Mouse (Mus musculus) right cerebral cortex, adult 18-20 months (tissue): ENCODE data around the gene P4hb.
A peak's percentile ranks its signal among the peaks of the same experiment; 100 is the strongest.
"Not testable (repeated sequence)": the region's sequence is repeated elsewhere in the genome, so short reads cannot be mapped to it uniquely, and the experiment has no call there.

ENCODE experiments used
- DNase-seq: peaks from one replicate; pipeline ENCODE4 v3.0.0; 2022; ENCODE audit warnings: mixed read lengths

The P4hb gene

DNA sequence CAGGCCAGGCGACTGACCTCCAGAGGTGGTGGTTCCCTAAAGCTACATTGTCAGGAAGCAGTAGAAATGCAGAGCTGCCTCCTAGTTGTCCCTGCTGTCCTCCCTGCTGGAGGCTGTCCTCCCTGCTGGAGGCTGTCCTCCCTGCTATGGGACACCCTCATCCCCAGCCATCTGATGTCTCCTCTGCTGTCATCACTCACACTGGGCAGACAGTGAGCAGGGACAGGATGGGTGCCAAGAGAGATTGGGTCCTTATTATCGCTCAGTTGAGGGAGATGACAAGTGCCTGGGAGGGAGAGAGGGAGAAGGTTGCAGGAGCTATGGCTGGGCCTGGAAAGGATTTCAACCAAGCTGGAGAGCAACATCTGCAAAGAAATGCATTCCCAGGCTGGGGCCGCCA is 37.9 kb downstream of the P4hb start:
- no peak for DNase-seq

DNA sequence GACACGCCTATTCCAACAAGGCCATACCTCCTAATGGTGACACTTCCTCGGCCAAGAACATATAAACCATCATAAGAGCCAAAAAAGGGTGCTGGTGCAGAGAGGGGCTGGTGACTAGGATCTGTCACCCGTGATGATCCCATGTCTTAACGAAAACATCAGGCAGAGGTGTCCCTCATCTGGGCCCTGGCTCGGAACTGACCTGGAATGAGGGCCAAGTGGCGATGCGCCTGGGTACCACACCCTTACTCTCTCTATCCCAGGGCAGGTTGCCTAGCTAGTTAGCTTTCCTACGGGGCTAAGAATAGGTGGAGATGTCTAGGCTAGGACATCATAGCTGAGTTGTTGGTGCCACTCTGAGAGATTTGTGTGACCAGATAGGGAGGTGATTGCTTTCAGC is 39.0 kb downstream of the P4hb start:
- DNase-seq = no peak

DNA sequence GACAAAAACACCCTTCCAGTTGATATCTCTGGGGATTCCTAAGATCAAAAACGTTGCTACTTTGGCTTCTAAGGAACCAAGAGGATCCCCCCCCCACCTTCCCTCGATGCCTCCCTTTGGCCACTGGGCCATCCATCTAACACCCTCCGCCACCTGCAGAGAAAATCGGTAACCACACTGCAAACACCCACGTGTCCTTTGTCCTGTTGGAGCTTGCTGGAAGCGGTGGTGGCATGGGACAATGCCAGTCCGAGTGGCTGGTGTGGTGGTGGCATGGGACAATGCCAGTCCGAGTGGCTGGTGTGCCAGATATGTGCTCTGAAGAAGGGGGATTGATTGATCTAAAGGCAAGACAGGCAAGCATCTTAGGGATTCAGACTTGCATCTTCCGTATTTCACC is 41.4 kb downstream of the P4hb start:
- no peak for DNase-seq

DNA sequence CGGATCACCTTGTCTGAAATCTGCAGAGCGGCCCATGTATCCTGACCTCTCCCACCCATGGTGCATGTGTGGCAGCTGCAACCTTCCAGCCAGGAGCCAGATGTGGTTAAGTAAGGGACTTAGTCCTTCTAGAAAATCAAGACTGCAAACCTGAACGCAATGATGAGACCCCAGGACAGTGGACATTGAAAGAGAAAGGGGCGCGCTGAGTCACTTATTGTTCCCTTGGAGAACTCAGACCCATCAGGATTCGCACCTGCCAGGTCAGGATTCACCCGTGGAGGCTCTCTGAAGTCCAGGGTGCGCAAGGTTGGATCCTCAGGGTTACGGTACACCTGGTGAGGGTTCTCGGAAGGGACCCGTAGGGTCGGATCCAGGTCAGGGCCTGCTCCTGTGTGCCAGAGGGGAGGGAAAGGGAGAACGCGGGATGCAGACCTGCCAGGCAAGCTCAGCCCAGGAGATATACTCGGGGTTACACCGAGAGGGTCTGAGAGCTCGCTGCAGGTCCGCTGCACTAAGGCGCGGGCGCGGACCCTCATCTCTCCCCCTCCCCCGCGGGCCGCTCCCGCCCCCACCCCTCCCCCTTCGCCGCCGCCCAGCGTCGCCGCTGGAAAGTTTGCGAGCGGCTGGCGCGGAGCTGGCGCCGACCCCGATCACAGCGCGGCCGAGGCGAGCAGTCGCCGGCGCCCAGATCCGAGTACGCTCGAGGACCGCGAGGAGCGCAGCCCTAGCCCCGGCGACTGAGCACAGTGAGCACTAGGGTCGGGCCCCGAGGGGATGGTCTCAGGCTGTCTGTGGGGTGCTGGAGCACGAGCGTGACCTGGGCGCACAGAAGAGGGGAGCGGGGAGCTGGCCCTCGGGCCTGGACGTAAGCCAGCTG is 42.7 kb downstream of the P4hb start, which contains the start of gene Gcgr:
Gene Gcgr (plus strand): TSS at position 615 of the 880 bp plus-strand sequence.
- no peak for DNase-seq

DNA sequence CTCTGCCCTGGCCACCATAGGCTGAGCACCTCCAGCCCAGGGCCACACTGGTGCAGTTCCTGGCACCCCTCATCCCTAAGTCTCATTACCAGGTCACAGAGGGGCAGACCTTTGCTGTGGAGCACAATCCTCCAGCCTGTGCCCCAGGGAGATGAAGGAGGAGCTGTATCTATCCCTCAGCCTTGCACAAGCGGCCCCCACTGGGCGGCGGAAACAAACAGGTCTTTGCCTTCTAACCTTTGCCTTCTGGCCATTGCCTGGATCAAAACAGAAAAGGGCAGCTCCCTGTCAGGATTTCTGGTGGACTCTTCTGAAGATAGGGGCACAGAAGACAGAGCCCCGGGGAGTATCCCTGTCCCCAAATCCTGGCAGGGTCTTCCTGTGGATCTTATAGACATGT is 44.1 kb downstream of the P4hb start:
- no peak for DNase-seq

- no peak for DNase-seq
These were observed 45.2 kb downstream of the P4hb start for GRCm38 (mm10) chr11:120527690-120528354.

GRCm38 (mm10) chr11:120525959-120526358 is 47.1 kb downstream of the P4hb start:
- no peak for DNase-seq

GRCm38 (mm10) chr11:120522581-120522980 is 50.5 kb downstream of the P4hb start:
- no peak for DNase-seq

DNA sequence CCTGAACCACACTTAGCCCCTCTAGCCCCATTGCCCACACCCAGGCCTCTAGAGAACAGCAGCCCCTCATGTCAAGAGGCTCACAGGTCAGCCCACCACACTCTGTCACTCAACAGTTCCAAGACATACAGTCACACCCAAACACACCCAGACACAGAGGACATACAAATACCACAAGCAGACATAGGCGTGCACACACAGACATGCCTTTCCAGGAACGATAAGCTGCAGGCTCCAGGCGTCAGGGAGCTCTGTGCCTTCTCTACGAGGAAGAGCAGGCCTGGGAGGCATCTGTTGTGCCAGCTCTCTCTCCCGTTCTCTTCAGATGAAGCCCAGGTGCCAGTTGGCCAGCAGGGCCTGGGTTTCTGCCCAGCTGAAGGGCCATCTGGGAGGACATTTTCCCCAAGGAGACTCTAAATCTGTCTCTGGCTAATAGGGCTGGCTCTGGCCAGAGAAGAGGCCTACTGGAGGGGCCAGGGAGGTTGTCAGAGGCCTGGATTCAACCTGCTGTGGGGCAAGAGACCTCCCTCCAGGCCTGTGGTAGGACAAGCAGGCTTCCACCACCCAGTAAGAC is 52.0 kb downstream of the P4hb start:
- DNase-seq = no peak

- DNase-seq = no peak
These were observed 52.6 kb downstream of the P4hb start for GRCm38 (mm10) chr11:120520498-120520897.

DNA sequence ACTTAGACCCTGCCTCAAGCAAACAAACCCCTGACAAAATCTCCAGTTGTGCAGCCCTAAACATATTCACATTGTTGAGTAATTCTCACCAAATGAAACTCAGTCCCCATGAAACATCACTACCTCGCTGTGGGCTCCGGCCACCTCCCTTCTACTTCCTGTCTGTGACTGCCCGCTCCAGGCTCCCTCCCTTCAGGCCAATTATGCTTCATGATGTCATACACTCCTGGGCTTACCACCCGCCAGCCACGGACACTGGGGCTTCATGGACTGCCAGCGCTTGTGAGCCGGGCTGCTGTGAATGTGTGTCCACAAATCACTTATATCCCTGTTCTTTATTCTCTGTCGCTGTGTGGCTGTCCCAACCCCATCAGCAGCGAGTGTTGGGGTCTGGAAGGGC is 53.3 kb downstream of the P4hb start:
- no peak for DNase-seq

DNA sequence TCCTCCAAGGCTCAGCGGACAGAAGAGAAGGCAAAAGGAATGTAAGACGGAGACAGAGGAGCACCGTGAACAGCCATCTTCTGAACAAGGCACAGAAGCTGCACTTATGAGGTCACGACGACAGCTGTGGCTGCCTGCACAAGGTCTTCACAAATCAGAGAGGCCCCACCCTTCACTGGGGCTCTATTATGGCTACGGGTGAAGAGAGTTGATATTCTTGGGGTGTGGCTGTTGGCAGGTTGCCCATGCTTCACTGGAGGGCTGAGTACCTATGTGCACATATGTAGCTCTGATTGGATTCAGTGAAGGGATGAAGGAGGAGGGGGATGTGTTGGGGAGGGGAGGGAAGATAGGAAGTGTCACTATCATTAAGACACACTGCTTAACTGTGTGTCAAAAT is 54.5 kb downstream of the P4hb start:
- DNase-seq = no peak

GRCm38 (mm10) chr11:120518027-120518426 is 55.0 kb downstream of the P4hb start:
- DNase-seq = peak; percentile 90

GRCm38 (mm10) chr11:120517147-120517546 is 55.9 kb downstream of the P4hb start:
- DNase-seq = no peak

GRCm38 (mm10) chr11:120515611-120516010 is 57.4 kb downstream of the P4hb start:
- peak; percentile 81 for DNase-seq

- not testable (repeated sequence) for DNase-seq
These were observed 58.8 kb downstream of the P4hb start for GRCm38 (mm10) chr11:120514262-120514661.

GRCm38 (mm10) chr11:120512790-120513453 is 60.1 kb downstream of the P4hb start:
- DNase-seq = no peak

DNA sequence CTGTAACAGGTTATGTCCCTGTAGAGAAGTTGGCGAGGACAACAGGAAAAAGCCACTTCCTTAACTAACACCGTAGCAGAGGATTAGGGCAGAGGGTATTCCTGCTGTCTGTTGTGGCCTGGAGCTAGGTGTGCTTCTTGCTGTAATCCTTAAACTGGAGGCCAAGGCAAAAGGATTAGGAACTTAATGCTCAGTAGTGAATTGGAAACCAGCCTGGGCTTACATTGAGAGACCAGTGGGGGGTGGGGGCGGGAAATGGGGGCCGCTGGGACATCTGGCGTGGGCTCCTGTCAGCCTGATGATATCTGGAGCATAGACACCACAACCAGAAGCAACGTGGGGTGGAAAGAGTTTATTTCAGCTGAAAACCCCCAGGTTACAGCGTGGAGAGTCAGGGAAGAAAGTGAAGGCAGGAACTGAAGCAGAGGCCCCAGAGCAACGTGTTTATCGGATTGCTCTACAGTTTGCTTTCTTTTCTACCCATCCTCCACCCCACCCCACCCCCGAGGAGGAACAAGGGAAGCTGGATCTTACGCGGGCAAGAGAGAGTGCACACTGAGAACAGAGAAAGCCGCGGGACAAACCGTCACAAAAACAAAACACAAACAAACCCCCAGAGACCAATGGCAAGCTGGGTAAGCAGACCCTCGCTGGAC is 62.5 kb downstream of the P4hb start:
- DNase-seq = no peak
